ENCODE assay signal across 8 mouse cellular contexts in genomic region chr6:122556959-122557561, GRCm38 (mm10). TPM values are rescaled to one million over a fixed set of nuclear protein-coding genes. Genes with fewer than 3 reads are reported as not detected.
DNase-seq lines count a peak whose midpoint lies in the region; ATAC-seq and TF ChIP-seq lines count a peak whose summit lies in the region.

No protein-coding gene starts in this region.

- no peak overlapping the region for H3ac ChIP-seq in C2C12 (ENCODE audit: control insufficient read depth, insufficient read length, low read depth)

- H3K79me3 ChIP-seq in C2C12 (ENCODE audit: low read depth), result no peaks in the 10 kb centered on the region

- peak; percentile 47 for DNase-seq in WW6 (ENCODE audit: low read depth, low spot score)
- peak; percentile 72 for DNase-seq in embryo, embryonic 11 days
- DNase-seq in limb, embryonic 14.5 days (ENCODE audit: low spot score), result peak; percentile 77

- no peaks in the 10 kb centered on the region for H3K9me3 ChIP-seq in heart, embryonic 11.5 days (replicated peaks; ENCODE audit: control insufficient read depth, low read length)
- no peaks in the 10 kb centered on the region for H3K9me3 ChIP-seq in kidney, embryonic 16.5 days (ENCODE audit: low read length)
- H3K9me3 ChIP-seq in limb, embryonic 14.5 days (ENCODE audit: control insufficient read depth, low read length), result no peaks in the 10 kb centered on the region
- no peaks in the 10 kb centered on the region for H3K9me3 ChIP-seq in neural tube, embryonic 12.5 days

- no peak overlapping the region for H3K4me3 ChIP-seq in C2C12 (ENCODE audit: insufficient read depth, poor library complexity, severe bottlenecking)
- no peak overlapping the region for H3K4me3 ChIP-seq in heart, embryonic 11.5 days (ENCODE audit: low read depth, low read length)
- H3K4me3 ChIP-seq in kidney, embryonic 16.5 days (ENCODE audit: low read length), result no peak overlapping the region
- no peak overlapping the region for H3K4me3 ChIP-seq in limb, embryonic 14.5 days (replicated peaks; ENCODE audit: low read length)
- H3K4me3 ChIP-seq in neural tube, embryonic 12.5 days, result no peak overlapping the region
- no peak overlapping the region for H3K4me3 ChIP-seq in testis, adult 2 months (ENCODE audit: control insufficient read depth, low read depth, low read length)

- peak; percentile 6 for TF ChIP-seq CTCF in C2C12 (IDR thresholded peaks at IDR 0.05; ENCODE audit: control insufficient read depth, insufficient read depth, insufficient read length)
- peak; percentile 35; the same call in 1 of the 2 replicates for TF ChIP-seq CTCF in testis, adult 2 months (IDR thresholded peaks at IDR 0.05; ENCODE audit: control insufficient read depth, insufficient read depth, insufficient replicate concordance, low read depth, low read length)

- no peak for TF ChIP-seq POLR2A in limb, embryonic 14.5 days (IDR thresholded peaks at IDR 0.05; ENCODE audit: borderline replicate concordance, extremely low read depth, insufficient read depth, insufficient read length)
- no peak for TF ChIP-seq POLR2A in testis, adult 2 months (IDR thresholded peaks at IDR 0.05; ENCODE audit: control insufficient read depth, low read depth, low read length)

- H3K4me2 ChIP-seq in heart, embryonic 11.5 days, result peak overlapping the region; percentile 15; the same call in 1 of the 2 replicates
- peak overlapping the region; percentile 11 for H3K4me2 ChIP-seq in kidney, embryonic 16.5 days (replicated peaks; ENCODE audit: low read depth, low read length)
- H3K4me2 ChIP-seq in limb, embryonic 14.5 days (replicated peaks; ENCODE audit: low read depth, low read length, severe bottlenecking), result 0 out of 2 replicates have a peak overlapping the region, but pooled peaks have one; percentile 14
- H3K4me2 ChIP-seq in neural tube, embryonic 12.5 days (replicated peaks), result peak overlapping the region; percentile 43

- peaks cover 8% of the 10 kb centered on the region; the same call in 1 of the 2 replicates for H3K4me1 ChIP-seq in heart, embryonic 11.5 days (ENCODE audit: control insufficient read depth, insufficient read depth, low read length)
- no peaks in the 10 kb centered on the region; the same call in 1 of the 2 replicates for H3K4me1 ChIP-seq in kidney, embryonic 16.5 days (ENCODE audit: insufficient read depth, low read length)
- H3K4me1 ChIP-seq in limb, embryonic 14.5 days (ENCODE audit: control insufficient read depth, insufficient read depth, low read length), result no peaks in the 10 kb centered on the region
- H3K4me1 ChIP-seq in neural tube, embryonic 12.5 days, result no peaks in the 10 kb centered on the region
- peaks cover 7% of the 10 kb centered on the region for H3K4me1 ChIP-seq in testis, adult 2 months (ENCODE audit: control insufficient read depth, insufficient read depth, low read length)

- H3K9ac ChIP-seq in heart, embryonic 11.5 days (ENCODE audit: low read depth, low read length), result no peak overlapping the region
- H3K9ac ChIP-seq in kidney, embryonic 16.5 days (replicated peaks; ENCODE audit: low read length), result no peak overlapping the region
- no peak overlapping the region for H3K9ac ChIP-seq in limb, embryonic 14.5 days (ENCODE audit: low read depth, low read length, severe bottlenecking)
- H3K9ac ChIP-seq in neural tube, embryonic 12.5 days, result no peak overlapping the region

- H3K27me3 ChIP-seq in C2C12 (ENCODE audit: control insufficient read depth, insufficient read depth, insufficient read length), result no peaks in the 10 kb centered on the region
- no peaks in the 10 kb centered on the region for H3K27me3 ChIP-seq in heart, embryonic 11.5 days (ENCODE audit: control insufficient read depth, insufficient read depth, low read length)
- H3K27me3 ChIP-seq in kidney, embryonic 16.5 days (ENCODE audit: insufficient read depth, low read length), result peaks cover 7% of the 10 kb centered on the region; the same call in 1 of the 2 replicates
- H3K27me3 ChIP-seq in limb, embryonic 14.5 days (ENCODE audit: control insufficient read depth, insufficient read depth, low read length), result no peaks in the 10 kb centered on the region; the same call in 1 of the 2 replicates
- no peaks in the 10 kb centered on the region for H3K27me3 ChIP-seq in neural tube, embryonic 12.5 days (replicated peaks)
- no peaks in the 10 kb centered on the region for H3K27me3 ChIP-seq in testis, adult 2 months (ENCODE audit: control insufficient read depth, insufficient read depth, low read length)

- H3K27ac ChIP-seq in heart, embryonic 11.5 days (ENCODE audit: low read depth, low read length), result no peak overlapping the region
- H3K27ac ChIP-seq in kidney, embryonic 16.5 days (ENCODE audit: low read length), result no peak overlapping the region
- no peak overlapping the region for H3K27ac ChIP-seq in limb, embryonic 14.5 days (replicated peaks; ENCODE audit: low read depth, low read length)
- no peak overlapping the region for H3K27ac ChIP-seq in neural tube, embryonic 12.5 days
- no peak overlapping the region for H3K27ac ChIP-seq in testis, adult 2 months (ENCODE audit: control insufficient read depth, insufficient read depth, low read depth, low read length)

- no peak for ATAC-seq in heart, embryonic 11.5 days (replicated peaks; ENCODE audit: insufficient number of reproducible peaks, low FRiP score, low TSS enrichment)
- ATAC-seq in kidney, embryonic 16.5 days (ENCODE audit: low FRiP score, low TSS enrichment), result no peak
- ATAC-seq in limb, embryonic 14.5 days (ENCODE audit: low FRiP score, low read depth), result no peak
- ATAC-seq in neural tube, embryonic 12.5 days (ENCODE audit: low FRiP score, low read depth), result no peak

- no peaks in the 10 kb centered on the region for H3K79me2 ChIP-seq in C2C12 (ENCODE audit: control insufficient read depth, insufficient read depth)

- H3K36me3 ChIP-seq in C2C12 (ENCODE audit: control insufficient read depth, insufficient read depth), result no peaks in the 10 kb centered on the region
- H3K36me3 ChIP-seq in heart, embryonic 11.5 days (ENCODE audit: control insufficient read depth, insufficient read depth, low read length), result no peaks in the 10 kb centered on the region
- no peaks in the 10 kb centered on the region for H3K36me3 ChIP-seq in kidney, embryonic 16.5 days (ENCODE audit: insufficient read depth, low read length)
- H3K36me3 ChIP-seq in limb, embryonic 14.5 days (ENCODE audit: control insufficient read depth, insufficient read depth, low read length), result no peaks in the 10 kb centered on the region
- no peaks in the 10 kb centered on the region for H3K36me3 ChIP-seq in neural tube, embryonic 12.5 days
- no peaks in the 10 kb centered on the region for H3K36me3 ChIP-seq in testis, adult 2 months (ENCODE audit: control insufficient read depth, insufficient read depth, low read length)

- WGBS in heart, embryonic 11.5 days (ENCODE audit: insufficient replicate concordance), result 24% methylated on average over 15 of the region's 15 CpGs
- WGBS in kidney, embryonic 16.5 days, result 23% methylated on average over 15 of the region's 15 CpGs
- 24% methylated on average over 15 of the region's 15 CpGs for WGBS in limb, embryonic 14.5 days
- 25% methylated on average over 15 of the region's 15 CpGs for WGBS in neural tube, embryonic 12.5 days

RNA-seq across cellular contexts. Expression of gene Aicda, which starts 3.5 kb away (rescaled TPM):
- polyA plus RNA-seq in C2C12 (2012; fragmentation: generic; extraction: Trizol), result not detected
- polyA plus RNA-seq in heart, embryonic 11.5 days (2014; fragmentation: Nextera tagmentation; extraction: Ambion mirVana), result 0.16 TPM in 1 of 2 replicates, not detected in the other
- polyA plus RNA-seq in kidney, embryonic 16.5 days (2015; fragmentation: Nextera tagmentation; extraction: Ambion mirVana), result not detected in 2 replicates
- polyA plus RNA-seq in limb, embryonic 14.5 days (2012; rRNA removed), result 0.23 TPM in 2 replicates
- 0.19 and 0.50 TPM in 2 replicates for polyA plus RNA-seq in limb, embryonic 14.5 days (2014; fragmentation: Nextera tagmentation; extraction: Ambion mirVana)
- polyA plus RNA-seq in neural tube, embryonic 12.5 days (2016; fragmentation: Nextera tagmentation; extraction: Ambion mirVana), result 0.08 and 0.29 TPM in 2 replicates
- polyA plus RNA-seq in testis, adult 2 months (2012; rRNA removed), result not detected in 2 replicates

RNA-seq across cellular contexts. Expression of gene Apobec1, which starts 45.2 kb away (rescaled TPM):
- 1.1 TPM for polyA plus RNA-seq in C2C12 (2012; fragmentation: generic; extraction: Trizol)
- polyA plus RNA-seq in heart, embryonic 11.5 days (2014; fragmentation: Nextera tagmentation; extraction: Ambion mirVana), result 0.97 and 2.4 TPM in 2 replicates
- polyA plus RNA-seq in kidney, embryonic 16.5 days (2015; fragmentation: Nextera tagmentation; extraction: Ambion mirVana), result 2.3 and 3.2 TPM in 2 replicates
- polyA plus RNA-seq in limb, embryonic 14.5 days (2012; rRNA removed), result 7.2 TPM in 2 replicates
- 3.5 and 5.9 TPM in 2 replicates for polyA plus RNA-seq in limb, embryonic 14.5 days (2014; fragmentation: Nextera tagmentation; extraction: Ambion mirVana)
- polyA plus RNA-seq in neural tube, embryonic 12.5 days (2016; fragmentation: Nextera tagmentation; extraction: Ambion mirVana), result 1.2 and 2.1 TPM in 2 replicates
- polyA plus RNA-seq in testis, adult 2 months (2012; rRNA removed), result 1.7 and 2.2 TPM in 2 replicates

RNA-seq across cellular contexts. Expression of gene Mfap5, which starts 51.4 kb away (rescaled TPM):
- 0.26 TPM for polyA plus RNA-seq in C2C12 (2012; fragmentation: generic; extraction: Trizol)
- polyA plus RNA-seq in heart, embryonic 11.5 days (2014; fragmentation: Nextera tagmentation; extraction: Ambion mirVana), result 5.4 and 5.9 TPM in 2 replicates
- 26.5 and 28.0 TPM in 2 replicates for polyA plus RNA-seq in kidney, embryonic 16.5 days (2015; fragmentation: Nextera tagmentation; extraction: Ambion mirVana)
- polyA plus RNA-seq in limb, embryonic 14.5 days (2012; rRNA removed), result 19.3 and 33.5 TPM in 2 replicates
- polyA plus RNA-seq in limb, embryonic 14.5 days (2014; fragmentation: Nextera tagmentation; extraction: Ambion mirVana), result 35.6 and 47.3 TPM in 2 replicates
- 1.6 and 2.1 TPM in 2 replicates for polyA plus RNA-seq in neural tube, embryonic 12.5 days (2016; fragmentation: Nextera tagmentation; extraction: Ambion mirVana)
- 6.5 and 13.1 TPM in 2 replicates for polyA plus RNA-seq in testis, adult 2 months (2012; rRNA removed)

RNA-seq across cellular contexts. Expression of gene Gdf3, which starts 52.8 kb away (rescaled TPM):
- polyA plus RNA-seq in C2C12 (2012; fragmentation: generic; extraction: Trizol), result not detected
- 0.17 and 0.56 TPM in 2 replicates for polyA plus RNA-seq in heart, embryonic 11.5 days (2014; fragmentation: Nextera tagmentation; extraction: Ambion mirVana)
- polyA plus RNA-seq in kidney, embryonic 16.5 days (2015; fragmentation: Nextera tagmentation; extraction: Ambion mirVana), result not detected in 2 replicates
- polyA plus RNA-seq in limb, embryonic 14.5 days (2012; rRNA removed), result 0.20 and 0.24 TPM in 2 replicates
- polyA plus RNA-seq in limb, embryonic 14.5 days (2014; fragmentation: Nextera tagmentation; extraction: Ambion mirVana), result 0.11 and 0.21 TPM in 2 replicates
- polyA plus RNA-seq in neural tube, embryonic 12.5 days (2016; fragmentation: Nextera tagmentation; extraction: Ambion mirVana), result not detected in 2 replicates
- 0.05 and 0.06 TPM in 2 replicates for polyA plus RNA-seq in testis, adult 2 months (2012; rRNA removed)

RNA-seq across cellular contexts. Expression of gene Rimklb, which starts 58.5 kb away (rescaled TPM):
- not detected for polyA plus RNA-seq in C2C12 (2012; fragmentation: generic; extraction: Trizol)
- 8.7 and 10.9 TPM in 2 replicates for polyA plus RNA-seq in heart, embryonic 11.5 days (2014; fragmentation: Nextera tagmentation; extraction: Ambion mirVana)
- 13.8 and 14.8 TPM in 2 replicates for polyA plus RNA-seq in kidney, embryonic 16.5 days (2015; fragmentation: Nextera tagmentation; extraction: Ambion mirVana)
- 28.4 and 43.3 TPM in 2 replicates for polyA plus RNA-seq in limb, embryonic 14.5 days (2012; rRNA removed)
- polyA plus RNA-seq in limb, embryonic 14.5 days (2014; fragmentation: Nextera tagmentation; extraction: Ambion mirVana), result 18.2 and 27.2 TPM in 2 replicates
- polyA plus RNA-seq in neural tube, embryonic 12.5 days (2016; fragmentation: Nextera tagmentation; extraction: Ambion mirVana), result 78.8 and 89.6 TPM in 2 replicates
- 97.7 and 114 TPM in 2 replicates for polyA plus RNA-seq in testis, adult 2 months (2012; rRNA removed)
